Mouse (Mus musculus) embryonic facial prominence, embryonic 11.5 days (tissue): ENCODE measurements around the gene Gdf10. TPM values are rescaled to one million over a fixed set of nuclear protein-coding genes. Genes with fewer than 3 reads are reported as not detected.

Experiments
- ATAC-seq: fragments of 200-750 bp; cut with Nextera tagmentation; replicated peaks from 2 replicates; pipeline ENCODE4 v1.8.0; 2017; ENCODE audit warnings: low read depth; ENCODE audit not compliant: insufficient number of reproducible peaks, low FRiP score, low TSS enrichment
- DNase-seq: peaks from one replicate; pipeline ENCODE4 v3.0.0-alpha.2; 2015; ENCODE audit warnings: low spot score
- H3K27ac ChIP-seq: fragments of 300-500 bp; sonication (generic); replicated peaks from 2 replicates; pipeline ENCODE4 v1.5.1; 2014; ENCODE audit warnings: mild to moderate bottlenecking, low read depth, low read length, control low read depth
- H3K27me3 ChIP-seq: fragments of 300-500 bp; sonication (generic); 2 replicates; pipeline ENCODE4 v1.6.1; 2014; ENCODE audit warnings: mild to moderate bottlenecking, low read length, moderate library complexity, mixed read lengths; ENCODE audit not compliant: control insufficient read depth, insufficient read depth
- H3K36me3 ChIP-seq: fragments of 300-500 bp; sonication (generic); replicated peaks from 2 replicates; pipeline ENCODE4 v1.6.1; 2014; ENCODE audit warnings: low read depth, mild to moderate bottlenecking, low read length, moderate library complexity, mixed read lengths; ENCODE audit not compliant: control insufficient read depth, insufficient read depth
- H3K4me1 ChIP-seq: fragments of 300-500 bp; sonication (generic); 2 replicates; pipeline ENCODE4 v1.6.1; 2014; ENCODE audit warnings: low read length, mixed read lengths; ENCODE audit not compliant: control insufficient read depth, insufficient read depth
- H3K4me2 ChIP-seq: fragments of 300-500 bp; sonication (generic); 2 replicates; pipeline ENCODE4 v1.6.1; 2014; ENCODE audit warnings: low read depth, mild to moderate bottlenecking, control low read depth, low read length, moderate library complexity
- H3K4me3 ChIP-seq: fragments of 300-500 bp; sonication (generic); 2 replicates; pipeline ENCODE4 v1.5.1; 2014; ENCODE audit warnings: low read depth, low read length, control low read depth
- H3K9ac ChIP-seq: fragments of 300-500 bp; sonication (generic); replicated peaks from 2 replicates; pipeline ENCODE4 v1.6.1; 2014; ENCODE audit warnings: mild to moderate bottlenecking, control low read depth, low read length
- H3K9me3 ChIP-seq: fragments of 300-500 bp; sonication (generic); replicated peaks from 2 replicates; pipeline ENCODE4 v1.6.1; 2016; ENCODE audit warnings: mild to moderate bottlenecking, low read length, inconsistent platforms, mixed read lengths; ENCODE audit not compliant: control insufficient read depth
- WGBS: fragments of 180-500 bp; shearing (Covaris S2); extraction: QIAGEN DNeasy Blood & Tissue Kit; methylation state at CpG from one replicate; pipeline ENCODE4 v1.1.7; 2014; 5-methylcytosine and 5-hydroxymethylcytosine counted together
- polyA plus RNA-seq: library from polyadenylated mRNA; unstranded; fragments of >200 nt; fragmentation: Nextera tagmentation; extraction: Ambion mirVana; gene quantifications from 2 replicates; pipeline ENCODE4 v1.2.1, GENCODE M21; 2014

Gene Gdf10
- 3.6 and 3.9 TPM in 2 replicates for polyA plus RNA-seq

GRCm38 (mm10) chr14:33923168-33924070, at the start of gene Gdf10:
TSS of gene Gdf10 (plus strand) at chr14:33923587.
- Histone ChIP-seq H3K4me1 (peaks cover 3% of the 10 kb centered on the region; the same call in 1 of the 2 replicates), H3K36me3 (no peaks in the 10 kb centered on the region), H3K4me3 (peak within 1 kb of the TSS; percentile 58), H3K27ac (no peak within 1 kb of the TSS), H3K4me2 (peak within 1 kb of the TSS; percentile 98), H3K9me3 (no peaks in the 10 kb centered on the region), H3K9ac (peak within 1 kb of the TSS; percentile 65), H3K27me3 (peaks cover 37% of the 10 kb centered on the region)
- ATAC-seq: peak; percentile 67
- 1% methylated on average over 60 of the region's 85 CpGs for WGBS
- DNase-seq: peak; percentile 52

GRCm38 (mm10) chr14:33878826-33879225, 44.6 kb upstream of the Gdf10 start:
- no peak overlapping the region for H3K27ac ChIP-seq
- DNase-seq (no peak), ATAC-seq (no peak)
- no peaks in the 10 kb centered on the region for H3K9me3 ChIP-seq
- 93% methylated on average over 1 of the region's 1 CpGs for WGBS
- H3K9ac ChIP-seq: no peak overlapping the region
- no peaks in the 10 kb centered on the region for H3K4me1 ChIP-seq
- H3K36me3 ChIP-seq: no peaks in the 10 kb centered on the region
- no peak overlapping the region for H3K4me3 ChIP-seq
- H3K4me2 ChIP-seq: no peak overlapping the region
- H3K27me3 ChIP-seq: no peaks in the 10 kb centered on the region

- DNase-seq (no peak), ATAC-seq (no peak)
- no peaks in the 10 kb centered on the region for H3K36me3 ChIP-seq
- H3K4me3 ChIP-seq: no peak overlapping the region
- H3K27ac ChIP-seq: no peak overlapping the region
- no peak overlapping the region for H3K4me2 ChIP-seq
- no peaks in the 10 kb centered on the region for H3K4me1 ChIP-seq
- H3K27me3 ChIP-seq: no peaks in the 10 kb centered on the region
- H3K9ac ChIP-seq: no peak overlapping the region
- 84% methylated on average over 3 of the region's 3 CpGs for WGBS
- no peaks in the 10 kb centered on the region for H3K9me3 ChIP-seq
Observed at GRCm38 (mm10) chr14:33880236-33880635, 43.2 kb upstream of the Gdf10 start.

- H3K4me2 ChIP-seq: no peak overlapping the region
Observed at GRCm38 (mm10) chr14:33881471-33881870, 41.9 kb upstream of the Gdf10 start.

GRCm38 (mm10) chr14:33883046-33883445, 40.3 kb upstream of the Gdf10 start:
- Histone ChIP-seq H3K9ac (no peak overlapping the region), H3K4me2 (no peak overlapping the region), H3K27me3 (no peaks in the 10 kb centered on the region; the same call in 1 of the 2 replicates), H3K4me1 (no peaks in the 10 kb centered on the region), H3K36me3 (no peaks in the 10 kb centered on the region), H3K27ac (no peak overlapping the region), H3K9me3 (no peaks in the 10 kb centered on the region), H3K4me3 (no peak overlapping the region)
- WGBS: 39% methylated on average over 4 of the region's 4 CpGs
- DNase-seq: peak; percentile 8
- ATAC-seq: no peak

More at GRCm38 (mm10) chr14:33881471-33881870, 41.9 kb upstream of the Gdf10 start:
- WGBS: 74% methylated on average over 3 of the region's 3 CpGs
- Histone ChIP-seq H3K27me3 (no peaks in the 10 kb centered on the region), H3K9ac (no peak overlapping the region), H3K4me3 (no peak overlapping the region), H3K9me3 (no peaks in the 10 kb centered on the region), H3K36me3 (no peaks in the 10 kb centered on the region), H3K27ac (no peak overlapping the region), H3K4me1 (no peaks in the 10 kb centered on the region)
- DNase-seq (no peak), ATAC-seq (no peak)

- Histone ChIP-seq H3K4me1 (no peaks in the 10 kb centered on the region), H3K9ac (no peak overlapping the region), H3K36me3 (no peaks in the 10 kb centered on the region), H3K27ac (no peak overlapping the region), H3K4me3 (no peak overlapping the region), H3K27me3 (no peaks in the 10 kb centered on the region; the same call in 1 of the 2 replicates), H3K9me3 (no peaks in the 10 kb centered on the region), H3K4me2 (no peak overlapping the region)
- DNase-seq (no peak), ATAC-seq (no peak)
- 80% methylated on average over 11 of the region's 11 CpGs for WGBS
Observed at GRCm38 (mm10) chr14:33885466-33885865, 37.9 kb upstream of the Gdf10 start.

- no peak overlapping the region for H3K4me3 ChIP-seq
- DNase-seq: no peak
- no peak overlapping the region for H3K4me2 ChIP-seq
- H3K4me1 ChIP-seq: no peaks in the 10 kb centered on the region
- H3K27ac ChIP-seq: no peak overlapping the region
- H3K9me3 ChIP-seq: no peaks in the 10 kb centered on the region
- H3K36me3 ChIP-seq: no peaks in the 10 kb centered on the region
- no peaks in the 10 kb centered on the region; the same call in 1 of the 2 replicates for H3K27me3 ChIP-seq
- ATAC-seq: no peak
- H3K9ac ChIP-seq: no peak overlapping the region
- 69% methylated on average over 11 of the region's 11 CpGs for WGBS
Observed at GRCm38 (mm10) chr14:33888387-33889035, 34.9 kb upstream of the Gdf10 start.

GRCm38 (mm10) chr14:33889971-33890370, 33.4 kb upstream of the Gdf10 start:
- H3K27me3 ChIP-seq: no peaks in the 10 kb centered on the region; the same call in 1 of the 2 replicates
- no peaks in the 10 kb centered on the region for H3K36me3 ChIP-seq
- no peak overlapping the region for H3K4me3 ChIP-seq
- H3K27ac ChIP-seq: no peak overlapping the region
- DNase-seq (no peak), ATAC-seq (no peak)
- WGBS: 81% methylated on average over 3 of the region's 3 CpGs
- H3K9me3 ChIP-seq: no peaks in the 10 kb centered on the region
- H3K4me2 ChIP-seq: no peak overlapping the region
- H3K4me1 ChIP-seq: no peaks in the 10 kb centered on the region
- no peak overlapping the region for H3K9ac ChIP-seq
